Mouse (Mus musculus) kidney, postnatal 10 days (tissue): Measurements from ENCODE around the gene Asphd2.
"Not testable (repeated sequence)": the region's sequence is repeated elsewhere in the genome, so short reads cannot be mapped to it uniquely, and the experiment has no call there.

Experiments used
- DNase-seq: peaks from one replicate; pipeline ENCODE4 v3.0.0; 2021; ENCODE audit warnings: mixed read lengths

Gene Asphd2

DNA sequence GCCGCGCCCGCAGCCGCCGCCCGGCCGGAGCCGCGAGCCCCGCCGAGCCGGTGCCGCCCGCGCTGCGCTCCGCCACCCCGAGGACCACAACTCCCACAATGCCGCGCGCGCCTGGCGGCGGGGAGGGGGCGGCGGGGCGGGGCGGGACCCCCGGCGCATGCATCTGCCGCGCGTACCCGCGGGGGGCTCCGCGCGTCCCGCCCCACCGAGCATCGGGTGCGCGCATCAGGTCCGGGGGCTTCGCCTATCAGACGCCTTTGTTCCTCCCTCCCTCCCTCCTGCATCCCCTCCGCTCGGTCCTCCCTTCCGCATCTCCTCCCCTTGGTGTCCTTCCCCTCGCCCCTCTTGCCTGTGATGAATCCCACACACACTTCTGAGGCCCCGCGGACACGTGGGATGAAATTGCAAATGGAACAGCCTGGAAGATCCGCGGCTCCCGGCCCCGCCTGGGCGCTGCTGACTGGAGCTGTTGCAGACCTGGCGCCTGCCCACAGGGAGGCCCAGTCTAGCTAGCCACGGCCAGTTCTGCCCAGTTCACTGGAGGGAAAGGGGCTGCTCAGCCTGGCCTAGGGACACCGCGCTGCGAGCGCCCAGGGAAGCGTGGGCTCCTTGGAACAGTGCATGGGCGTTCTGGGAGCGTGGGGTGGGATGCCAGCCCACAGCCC, at the start of gene Asphd2:
TSS of gene Asphd2 (minus strand) at position 88 of the 665 bp plus-strand sequence.
- DNase-seq = peak; percentile 70

DNA sequence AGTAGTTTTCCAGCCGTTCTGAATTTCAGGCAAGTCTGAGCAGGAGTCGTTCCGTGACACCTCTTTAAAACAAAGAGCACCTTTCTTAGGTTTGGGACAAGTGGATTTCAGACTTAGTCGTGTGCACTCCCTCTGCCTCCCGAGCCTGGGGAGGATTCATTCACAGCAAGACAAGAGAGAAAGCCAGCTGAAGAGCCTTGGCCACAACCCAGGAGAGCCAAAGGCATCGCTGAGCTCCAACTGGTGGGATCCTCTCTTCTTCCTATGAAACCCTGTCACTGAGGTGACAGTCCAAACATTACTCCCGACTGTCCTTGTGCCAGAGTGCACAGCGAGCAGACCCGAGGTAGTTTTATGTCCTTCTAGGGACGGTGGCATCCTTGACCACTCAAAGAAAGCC, 43.9 kb upstream of the Asphd2 start:
- DNase-seq = no peak

DNA sequence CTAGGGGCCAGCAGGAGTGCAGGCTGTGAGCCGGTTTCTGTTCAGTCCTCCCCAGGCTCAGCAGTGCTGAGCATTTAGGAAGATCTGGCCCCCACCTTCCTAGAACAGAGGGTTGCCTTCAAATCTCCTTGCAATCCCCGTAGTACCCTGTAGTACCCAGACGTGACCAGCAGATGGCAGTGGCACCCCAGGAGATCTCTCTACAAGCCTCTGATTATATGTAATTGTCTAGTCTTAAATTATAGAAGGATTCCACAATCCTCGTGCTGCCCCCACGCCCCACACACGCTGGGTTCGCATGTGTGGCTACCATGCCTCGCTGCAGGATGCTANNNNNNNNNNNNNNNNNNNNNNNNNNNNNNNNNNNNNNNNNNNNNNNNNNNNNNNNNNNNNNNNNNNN, 38.3 kb upstream of the Asphd2 start:
- DNase-seq = peak; percentile 86

DNA sequence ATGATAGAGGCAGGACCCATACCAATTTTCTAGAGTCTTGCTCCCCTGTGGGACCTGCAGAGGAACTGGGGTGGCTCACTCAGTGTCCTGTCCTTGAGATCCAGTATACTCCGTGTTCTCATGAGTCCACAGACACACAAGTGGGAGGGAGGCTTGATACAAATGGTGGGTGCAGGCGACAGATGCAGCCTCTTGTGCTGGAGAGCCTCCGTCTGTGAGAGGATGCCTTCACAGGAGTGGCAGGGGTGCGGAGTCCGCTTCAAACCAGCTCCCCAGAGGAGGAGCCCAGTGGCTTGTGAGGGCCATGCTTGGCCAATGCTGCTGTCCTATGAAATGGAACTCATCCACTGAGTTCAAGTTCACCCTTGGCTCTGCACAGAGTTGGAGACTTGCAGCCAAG, 37.4 kb upstream of the Asphd2 start:
- DNase-seq = no peak

DNA sequence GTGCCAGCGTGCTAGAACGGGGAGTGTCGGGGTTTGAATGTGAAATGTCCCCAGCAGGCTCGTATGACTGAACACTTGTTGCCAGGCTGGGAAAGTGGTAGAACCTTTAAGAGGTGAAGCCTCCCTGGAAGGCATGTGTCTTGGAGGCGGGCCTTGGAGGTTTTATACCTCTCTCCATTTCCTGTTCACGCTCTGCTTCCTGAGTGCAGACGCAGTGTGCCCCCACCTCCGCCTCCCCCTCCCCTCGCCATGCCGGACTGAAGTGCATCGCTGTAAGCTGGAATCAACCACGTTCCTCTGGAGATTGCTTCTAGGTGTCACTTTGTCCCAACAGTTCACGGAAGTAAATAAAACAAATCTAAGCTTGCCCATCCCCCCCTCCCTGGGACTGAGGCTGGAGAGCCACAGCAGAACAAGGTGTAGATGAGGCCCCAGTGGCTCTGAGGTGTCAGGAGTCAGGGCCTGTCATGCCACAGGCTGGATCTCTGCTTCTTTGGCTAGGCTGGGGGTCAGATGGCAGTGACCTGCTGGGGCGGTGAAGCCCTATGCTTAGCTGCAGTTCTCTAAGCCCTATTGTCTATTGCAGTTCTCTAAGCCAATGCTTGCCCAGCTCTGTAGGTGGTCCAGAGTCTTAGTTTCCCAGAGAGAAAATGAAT, 36.6 kb upstream of the Asphd2 start:
- peak; percentile 31 for DNase-seq

DNA sequence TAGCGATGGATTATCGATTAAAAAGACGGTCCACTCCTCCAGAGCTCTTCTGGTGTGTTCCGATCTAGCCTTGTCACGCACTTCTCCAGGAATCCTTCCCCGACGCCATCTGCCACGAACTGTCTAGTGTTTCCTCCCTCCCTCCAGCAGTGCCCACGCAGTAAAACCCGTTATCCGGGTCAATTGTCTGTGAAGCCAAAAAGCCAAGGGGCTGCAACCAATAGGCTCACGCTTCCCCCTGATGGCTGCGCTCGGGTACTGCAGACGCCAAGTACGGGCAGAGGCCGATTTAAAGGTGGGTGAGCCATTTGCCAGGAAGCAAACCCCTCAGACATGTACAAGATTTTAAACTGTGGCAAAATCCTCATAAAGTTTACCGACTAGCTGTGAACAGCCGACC, 34.3 kb upstream of the Asphd2 start:
- peak; percentile 84 for DNase-seq

DNA sequence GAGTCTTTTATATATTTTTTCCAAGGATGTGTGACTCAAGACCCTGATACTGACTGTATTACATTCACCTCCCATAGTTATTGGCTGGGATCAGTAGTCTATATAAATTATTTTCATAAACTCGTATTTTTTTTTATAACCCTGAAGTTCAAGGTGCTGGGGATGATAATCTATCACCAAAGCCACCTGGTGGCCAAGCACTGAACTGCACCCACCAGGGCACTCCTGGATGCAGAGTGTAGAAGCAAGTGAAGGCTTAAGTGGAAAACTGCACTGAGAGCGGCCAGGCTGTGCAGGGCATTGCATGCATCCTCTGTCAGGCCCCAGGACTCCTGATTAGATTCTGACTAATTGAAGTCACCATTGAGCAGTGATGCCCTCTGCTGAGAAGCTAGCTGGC, 32.6 kb upstream of the Asphd2 start:
- peak; percentile 84 for DNase-seq

DNA sequence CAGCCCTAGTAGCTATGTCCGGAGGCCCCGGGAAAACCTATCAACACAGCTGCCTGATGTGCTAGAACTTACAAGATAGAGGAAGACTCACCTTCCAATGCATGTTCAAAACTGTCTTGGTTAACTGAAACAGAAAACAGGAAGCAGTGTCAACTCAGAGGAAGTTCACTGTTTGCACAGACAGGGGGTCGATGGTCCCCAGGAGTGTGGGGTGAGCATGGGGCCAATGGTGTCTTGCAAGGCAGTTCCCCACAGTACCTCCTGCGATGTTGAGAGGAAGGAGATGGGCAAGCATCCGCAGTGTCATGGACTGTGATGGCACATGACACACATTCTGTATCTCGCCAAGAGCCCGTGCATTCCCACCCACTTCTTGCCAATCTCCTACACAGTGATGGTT, 32.0 kb upstream of the Asphd2 start:
- DNase-seq = no peak

DNA sequence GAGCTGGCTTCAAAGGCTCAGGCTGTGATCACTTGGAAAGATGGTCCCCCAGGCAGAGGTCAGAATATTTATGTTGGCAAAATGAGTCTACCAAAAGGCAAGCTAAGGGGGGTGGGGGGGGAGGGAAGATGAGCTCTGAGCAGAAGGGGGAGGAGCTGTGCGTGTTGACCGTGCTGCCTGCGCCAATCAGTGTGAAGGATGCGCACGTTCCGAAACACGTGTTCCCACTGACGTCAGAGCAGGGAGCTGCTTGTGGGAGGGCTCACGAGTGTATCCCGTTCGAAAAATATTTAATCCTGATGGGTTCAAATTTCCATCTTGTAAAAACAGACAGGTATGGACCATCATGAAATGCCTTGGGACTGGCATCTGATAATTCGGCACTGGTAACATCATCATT, 24.9 kb upstream of the Asphd2 start:
- DNase-seq = peak; percentile 30

DNA sequence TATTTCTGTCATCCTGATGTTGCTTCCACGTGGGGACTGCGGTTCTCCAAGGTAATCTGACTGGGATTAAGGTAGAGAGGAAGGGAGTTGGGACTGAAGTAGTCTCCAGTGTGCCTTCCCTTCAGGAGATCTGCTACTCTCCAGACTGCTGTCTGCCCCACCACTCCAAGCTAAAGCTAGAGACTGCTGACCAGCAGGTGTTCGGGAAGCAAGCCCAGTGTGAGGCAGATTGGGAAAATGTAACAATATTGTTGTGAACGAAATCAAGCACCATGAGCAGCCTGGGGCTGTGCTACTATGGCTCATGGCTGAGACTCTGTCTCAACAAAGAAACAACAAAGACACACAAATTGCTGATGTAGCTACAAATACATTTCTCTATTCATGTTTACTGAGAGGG, 23.4 kb upstream of the Asphd2 start:
- DNase-seq = no peak

DNA sequence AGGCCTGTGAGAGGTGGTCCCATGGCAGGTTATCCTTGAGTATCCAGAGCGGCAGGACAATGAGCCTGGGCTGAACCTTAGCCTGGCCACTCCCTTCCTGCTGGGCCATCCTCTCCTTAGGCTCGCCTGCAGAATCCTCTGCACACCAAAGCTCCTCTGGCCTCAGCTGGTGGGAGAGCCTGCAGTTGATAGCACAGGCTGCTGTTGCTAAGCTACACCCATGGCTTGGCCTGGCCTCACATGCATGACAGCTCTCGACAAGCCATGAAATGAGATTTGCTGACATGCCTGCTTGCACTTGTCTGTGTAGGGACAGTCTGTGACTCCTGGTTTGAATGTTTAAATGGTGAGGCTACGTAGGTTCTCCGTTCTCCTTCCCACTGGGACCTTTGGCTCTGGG, 22.0 kb upstream of the Asphd2 start:
- no peak for DNase-seq

DNA sequence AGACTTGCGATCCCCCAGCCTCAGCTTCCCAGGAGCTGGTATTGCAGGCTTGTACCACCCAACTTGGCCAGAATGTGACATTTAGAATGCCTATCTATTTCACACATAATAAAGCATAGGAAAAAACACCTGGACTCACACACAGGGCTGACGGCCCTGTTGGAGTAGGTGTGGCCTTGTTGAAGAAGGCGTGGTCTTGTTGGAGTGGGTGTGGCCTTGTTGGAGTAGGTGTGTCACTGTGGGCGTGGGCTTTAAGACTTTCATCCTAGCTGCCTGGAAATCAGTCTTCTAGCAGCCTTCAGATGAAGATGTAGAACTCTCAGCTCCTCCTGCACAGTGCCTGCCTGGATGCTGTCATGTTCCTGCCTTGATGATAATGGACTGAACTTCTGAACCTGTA, 18.1 kb upstream of the Asphd2 start:
- DNase-seq = not testable (repeated sequence)

DNA sequence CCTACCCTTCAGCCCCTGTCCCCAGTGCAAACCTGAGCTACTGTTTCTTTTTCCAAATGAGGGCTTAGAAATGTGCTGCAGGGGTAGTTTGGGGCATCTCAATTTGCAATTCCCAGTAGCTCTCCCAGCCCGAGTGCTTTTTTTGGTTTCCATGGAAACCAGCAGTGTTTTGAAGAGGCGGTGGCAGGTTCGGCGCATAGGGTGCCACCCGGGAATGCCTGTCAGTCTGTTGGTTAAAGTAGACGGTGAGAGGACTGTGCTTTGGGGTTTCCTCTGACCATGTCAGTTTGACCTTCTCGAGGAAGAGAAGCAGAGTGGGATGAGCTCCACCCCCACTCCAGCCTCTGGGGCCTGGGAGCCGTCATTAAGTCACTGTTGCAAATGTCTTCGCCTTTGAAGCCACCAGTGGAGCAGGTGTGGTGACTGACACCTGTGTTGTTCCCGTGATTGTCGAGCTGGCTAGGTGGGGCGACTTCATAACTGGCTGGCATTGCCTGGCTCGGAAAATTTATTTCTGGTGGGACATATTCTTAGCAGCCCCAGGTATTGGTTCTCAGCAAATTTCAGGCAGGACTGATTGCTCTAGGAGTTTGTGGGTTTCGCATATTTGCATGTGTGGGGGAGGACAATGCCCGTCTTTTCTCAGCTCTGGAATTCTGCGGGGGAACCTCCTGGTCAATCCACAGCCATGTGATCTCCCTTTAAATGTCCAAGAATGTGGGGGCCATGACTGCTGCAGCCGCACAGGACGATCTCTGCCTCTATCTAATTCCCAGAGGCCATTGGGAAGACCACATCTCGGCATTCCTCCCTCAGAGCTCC, 17.1 kb upstream of the Asphd2 start:
- DNase-seq = no peak

DNA sequence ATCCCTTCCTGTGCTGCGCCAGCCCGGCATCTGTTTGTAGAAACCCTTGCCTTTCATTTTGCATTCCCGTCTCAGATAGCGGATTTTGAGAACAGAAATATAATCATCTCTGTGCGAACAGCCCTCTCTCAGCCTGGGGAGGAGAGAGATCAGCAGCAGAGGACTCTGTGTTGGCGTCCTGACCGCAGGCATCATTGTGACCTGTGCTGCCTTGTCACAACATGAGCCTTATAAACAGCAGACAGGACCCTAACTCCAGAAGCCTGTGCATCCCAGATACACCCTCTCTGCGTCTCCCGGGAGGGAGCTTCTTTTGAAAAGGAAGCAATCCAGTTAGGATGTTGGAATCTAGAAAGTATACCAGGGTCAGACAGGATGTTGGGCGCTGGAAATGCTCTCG, 16.4 kb upstream of the Asphd2 start:
- DNase-seq = no peak

DNA sequence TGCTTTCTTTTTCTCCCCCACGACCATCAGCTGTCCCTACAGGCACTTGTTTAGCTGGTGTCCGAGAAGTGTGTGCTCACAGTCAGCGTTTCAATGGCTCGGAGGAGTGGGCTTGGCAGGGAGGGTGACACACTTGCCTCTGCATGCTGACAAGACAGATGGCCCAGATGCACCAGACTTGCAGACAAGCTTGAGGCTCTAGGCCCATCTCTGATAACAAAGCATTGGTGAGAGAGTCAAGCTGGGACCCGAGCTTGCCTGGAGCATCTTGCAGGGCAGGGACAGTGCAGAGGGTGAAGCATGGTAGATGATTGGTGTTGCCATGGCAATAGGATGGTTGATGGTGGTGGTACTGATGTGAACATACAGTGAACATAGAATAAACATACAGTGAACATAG, 14.6 kb upstream of the Asphd2 start:
- no peak for DNase-seq

DNA sequence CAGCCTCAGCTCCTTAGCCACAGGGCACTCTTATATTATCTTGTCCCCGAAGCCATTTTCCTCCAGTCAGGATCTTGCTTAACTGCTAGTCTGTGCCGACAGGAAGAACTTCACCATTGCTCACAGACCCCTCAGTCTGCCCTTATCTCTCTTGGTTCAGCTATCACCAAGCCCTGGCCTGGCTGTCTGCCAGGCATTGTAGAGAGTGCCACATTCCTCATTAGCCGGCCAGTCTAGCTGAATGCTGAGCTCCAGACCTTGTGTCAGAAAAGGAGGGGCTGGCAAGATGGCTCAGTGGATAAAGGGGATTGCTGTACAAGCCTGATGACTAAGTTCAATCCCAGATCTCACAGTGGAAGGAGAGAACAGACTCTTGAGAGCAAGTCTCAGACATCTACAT, 11.4 kb upstream of the Asphd2 start:
- DNase-seq = no peak

DNA sequence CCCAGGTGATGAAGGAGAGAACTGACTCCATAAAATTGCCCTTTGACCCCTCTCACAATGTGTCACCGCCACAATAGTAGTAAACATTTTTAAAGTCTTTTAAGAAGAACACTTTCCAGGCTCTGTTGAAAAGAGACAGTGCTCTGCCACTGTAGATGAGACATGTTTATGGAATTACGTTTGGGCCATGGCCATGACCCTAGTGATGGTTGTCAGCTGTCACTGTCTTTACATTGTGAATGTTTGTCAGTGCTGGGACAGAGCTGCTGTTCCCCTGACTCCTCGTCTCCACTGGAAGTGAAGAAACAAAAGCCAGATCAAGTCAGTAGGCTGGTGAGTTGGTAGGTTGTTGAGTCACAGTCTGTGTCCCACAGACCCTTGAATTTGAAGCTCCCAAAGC, 7.8 kb upstream of the Asphd2 start:
- peak; percentile 30 for DNase-seq

DNA sequence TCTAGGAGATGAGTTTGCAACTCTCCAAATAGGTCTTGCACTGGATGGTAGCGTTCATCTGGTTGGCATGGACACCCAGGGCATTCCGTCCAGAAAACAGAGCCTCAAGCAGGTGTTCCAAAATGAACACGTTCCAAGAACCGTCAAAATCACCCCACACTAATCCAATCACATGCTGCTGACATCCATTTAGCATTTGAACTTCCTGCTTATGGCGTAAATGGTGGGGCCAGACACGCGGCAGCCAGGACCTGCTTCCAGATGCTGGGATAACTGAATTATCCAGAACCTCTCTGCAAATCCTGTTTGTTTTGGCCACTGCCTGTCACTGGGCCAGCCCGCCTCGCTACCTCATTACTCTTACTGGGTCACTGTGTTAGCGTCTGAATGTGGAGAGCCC, 4.6 kb upstream of the Asphd2 start:
- DNase-seq = no peak

DNA sequence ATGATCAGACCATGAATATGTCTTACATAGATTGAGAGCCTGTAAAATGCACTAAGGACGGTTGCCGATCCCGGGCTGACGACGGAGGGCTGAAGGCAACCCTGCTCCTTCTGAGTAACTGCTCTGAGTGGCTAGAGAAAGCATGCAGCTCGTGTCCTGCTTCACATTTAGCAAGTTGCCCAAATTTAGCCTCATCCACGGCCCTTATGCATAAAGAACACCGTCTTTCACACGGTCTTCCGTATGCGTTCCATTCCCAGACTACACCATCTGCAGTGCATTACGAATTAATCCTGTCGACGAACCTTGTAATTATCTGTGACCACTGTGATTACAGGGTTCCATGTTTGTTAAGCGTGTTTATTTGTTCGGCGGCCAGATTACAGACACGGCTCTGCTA, 1.4 kb upstream of the Asphd2 start:
- DNase-seq = no peak

DNA sequence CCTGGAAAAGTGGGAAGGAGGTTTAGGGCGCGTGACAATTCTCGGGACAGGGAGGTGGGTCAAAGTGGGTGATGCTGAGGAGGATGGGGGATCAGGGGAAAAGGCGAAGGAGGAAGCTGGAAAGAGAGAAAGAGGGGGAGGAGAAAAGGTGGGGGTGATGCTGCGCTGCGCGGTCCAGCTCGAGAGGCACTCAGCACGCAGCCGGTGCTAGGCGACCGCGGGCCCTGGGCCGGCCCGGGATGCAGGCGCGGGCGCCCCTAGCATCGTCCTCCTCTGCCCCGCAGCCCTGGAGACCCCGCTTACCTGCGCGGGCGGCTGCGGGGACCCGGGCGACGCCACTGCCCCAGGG, 277 bp downstream of the Asphd2 start:
- no peak for DNase-seq

DNA sequence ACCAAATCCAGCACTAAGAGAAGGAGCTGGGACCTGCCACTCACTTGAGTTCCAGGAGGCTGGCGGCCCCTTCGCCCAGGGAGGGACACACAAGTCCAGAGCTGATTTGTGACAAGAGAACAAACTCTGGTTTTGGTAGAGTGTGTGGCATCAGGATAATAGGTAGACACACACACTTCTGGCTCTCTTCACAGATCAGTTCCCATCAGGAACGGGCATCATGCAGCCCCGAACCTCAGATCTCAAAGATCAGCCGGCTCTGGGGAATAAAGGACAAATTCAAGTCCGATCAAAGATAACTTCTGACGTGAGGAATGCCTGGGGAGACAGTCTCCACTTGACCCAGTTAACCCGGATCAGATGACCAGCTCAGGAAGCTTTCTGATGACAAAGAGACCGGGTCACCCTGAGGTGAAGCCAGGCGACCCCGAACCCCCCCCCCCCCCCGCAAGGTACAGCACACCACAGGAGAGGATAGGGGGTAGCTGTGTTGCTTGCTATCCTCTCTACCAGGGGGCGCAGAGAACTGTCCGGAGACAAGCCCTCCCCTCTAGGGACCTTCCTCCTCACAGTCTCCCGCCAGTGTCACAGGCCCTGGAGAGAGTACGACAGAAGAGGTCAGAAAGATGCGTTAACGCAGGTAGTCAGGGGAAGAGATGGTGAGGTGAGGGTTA, 788 bp downstream of the Asphd2 start:
- no peak for DNase-seq

DNA sequence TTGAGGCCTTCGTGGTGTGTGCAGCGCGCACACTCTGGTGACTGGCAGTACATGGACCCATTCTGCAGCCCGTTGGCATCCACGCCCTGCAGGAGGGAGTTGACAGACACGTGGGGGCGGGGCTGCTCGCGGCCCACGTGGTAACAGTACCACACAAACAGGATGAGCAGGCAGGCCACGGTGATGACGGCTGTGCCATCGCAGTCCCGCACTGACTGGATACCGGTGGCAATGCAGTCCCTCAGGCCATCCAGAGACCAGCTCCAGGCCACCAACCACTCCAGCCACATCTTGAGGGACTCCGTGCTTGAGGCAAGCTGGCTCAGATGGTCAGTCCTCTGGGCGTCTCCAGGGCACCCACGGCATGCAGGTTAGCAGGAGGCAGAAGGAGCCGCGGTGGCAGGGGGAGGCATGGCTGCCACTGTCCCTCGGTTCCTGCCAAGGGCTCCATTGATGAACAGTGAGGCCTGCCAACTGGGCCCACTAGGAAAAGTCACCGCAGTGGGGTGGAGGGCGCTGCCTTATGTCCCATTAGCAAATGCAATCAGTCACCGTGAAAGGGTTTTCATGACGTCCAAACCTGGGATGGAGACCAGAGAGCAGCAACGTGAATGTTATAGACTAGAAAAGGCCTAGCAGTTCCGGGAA, 2.9 kb downstream of the Asphd2 start:
- no peak for DNase-seq

DNA sequence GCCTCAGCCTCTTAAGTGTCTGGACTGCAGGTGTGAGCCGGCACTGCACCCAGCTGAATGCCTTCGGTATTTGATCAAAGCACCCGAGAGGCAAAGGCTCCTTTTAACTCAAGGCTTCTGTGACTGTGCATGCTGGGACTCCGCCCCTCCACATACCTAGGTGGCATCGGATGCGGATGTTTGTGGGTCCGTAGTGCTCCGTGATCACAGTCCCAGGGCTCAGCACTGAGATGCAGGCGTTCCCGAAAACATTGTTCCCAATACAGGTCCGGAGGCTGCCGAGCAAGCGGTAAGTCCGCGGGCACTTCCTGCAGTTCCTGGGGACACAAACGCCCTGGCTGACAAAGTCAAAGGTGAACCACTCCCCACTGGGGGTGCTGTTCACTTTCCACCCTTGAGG, 3.7 kb downstream of the Asphd2 start:
- no peak for DNase-seq
